Mouse (Mus musculus): Measurements from ENCODE around the gene Cnbd2. TPM values are rescaled to one million over a fixed set of nuclear protein-coding genes. Genes with fewer than 3 reads are reported as not detected.

The Cnbd2 gene
- total and polyA plus RNA-seq, 2 experiments from 2014 or later: 3.3 to 10.0 TPM

DNA sequence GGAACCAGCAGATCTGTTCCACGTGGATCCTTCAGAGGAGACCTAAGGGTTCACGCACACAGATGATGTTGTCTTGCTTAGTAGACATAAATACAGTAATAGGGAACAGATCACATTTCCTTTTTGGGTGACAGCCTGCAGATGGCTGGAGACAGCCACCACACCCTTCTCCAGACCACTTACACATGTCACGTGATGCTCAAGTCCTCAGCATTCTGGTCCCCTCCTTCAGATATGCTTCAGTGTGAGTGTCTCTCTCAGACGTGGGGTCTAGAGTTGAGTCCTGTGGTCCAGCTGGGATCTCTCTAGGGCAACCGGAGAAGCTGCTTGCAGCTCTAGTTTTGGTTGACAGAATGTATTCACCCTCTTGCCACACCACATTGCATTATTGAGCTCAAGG is 106.4 kb downstream of the Cnbd2 start:
- Histone ChIP-seq H3K9ac (replicated peaks; ENCODE audit: low read length, poor library complexity, severe bottlenecking) (no peak overlapping the region), H3K9me3 (ENCODE audit: low read length) (no peaks in the 10 kb centered on the region), H3K4me2 (ENCODE audit: low read depth, low read length, poor library complexity, severe bottlenecking) (no peak overlapping the region), H3K27me3 (ENCODE audit: insufficient read depth, low read length) (no peaks in the 10 kb centered on the region), H3K4me3 (ENCODE audit: low read depth, low read length) (no peak overlapping the region), H3K36me3 (ENCODE audit: insufficient read depth, low read length) (no peaks in the 10 kb centered on the region), H3K27ac (ENCODE audit: low read depth, low read length) (no peak overlapping the region), H3K4me1 (ENCODE audit: insufficient read depth, low read length) (no peaks in the 10 kb centered on the region; the same call in 1 of the 2 replicates)
- no peak for ATAC-seq (ENCODE audit: low FRiP score)
- TF ChIP-seq CTCF (IDR thresholded peaks at IDR 0.05): no peak
- WGBS: 83% methylated on average over 5 of the region's 5 CpGs
- no peak for DNase-seq (ENCODE audit: low spot score)

DNA sequence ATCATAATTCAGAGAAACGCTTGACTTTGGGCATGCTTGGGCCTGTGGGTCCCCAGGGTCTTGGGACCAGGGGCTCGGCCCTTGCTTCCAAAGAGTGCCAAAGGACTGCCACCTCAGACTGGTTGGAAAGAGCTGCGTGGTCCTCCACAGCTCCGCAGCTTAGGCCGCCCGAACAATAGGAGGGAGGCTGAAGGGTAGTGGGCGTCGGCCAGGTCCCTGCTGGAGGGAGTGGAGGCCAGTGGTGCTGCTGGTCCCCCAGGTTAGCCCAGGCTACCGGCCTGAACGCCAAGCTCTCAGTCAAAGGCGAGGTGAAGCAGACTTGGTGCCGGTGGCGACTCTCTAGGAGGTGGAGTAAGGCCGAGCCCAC is 108.2 kb downstream of the Cnbd2 start:
- H3K27me3 ChIP-seq (ENCODE audit: insufficient read depth, low read length): no peaks in the 10 kb centered on the region
- peak overlapping the region; percentile 89 for H3K4me2 ChIP-seq (ENCODE audit: low read depth, low read length, poor library complexity, severe bottlenecking)
- 6% methylated on average over 14 of the region's 14 CpGs for WGBS
- H3K4me3 ChIP-seq (ENCODE audit: low read depth, low read length): peak overlapping the region; percentile 82
- peak overlapping the region; percentile 97 for H3K27ac ChIP-seq (ENCODE audit: low read depth, low read length)
- ATAC-seq (ENCODE audit: low FRiP score): 0 out of 2 replicates have a peak, but pooled peaks have one; percentile 8
- H3K4me1 ChIP-seq (ENCODE audit: insufficient read depth, low read length): peaks cover 8% of the 10 kb centered on the region; the same call in 1 of the 2 replicates
- H3K9ac ChIP-seq (replicated peaks; ENCODE audit: low read length, poor library complexity, severe bottlenecking): peak overlapping the region; percentile 94
- H3K36me3 ChIP-seq (ENCODE audit: insufficient read depth, low read length): no peaks in the 10 kb centered on the region
- no peak for TF ChIP-seq CTCF (IDR thresholded peaks at IDR 0.05)
- no peaks in the 10 kb centered on the region for H3K9me3 ChIP-seq (ENCODE audit: low read length)
- no peak for DNase-seq (ENCODE audit: low spot score)

DNA sequence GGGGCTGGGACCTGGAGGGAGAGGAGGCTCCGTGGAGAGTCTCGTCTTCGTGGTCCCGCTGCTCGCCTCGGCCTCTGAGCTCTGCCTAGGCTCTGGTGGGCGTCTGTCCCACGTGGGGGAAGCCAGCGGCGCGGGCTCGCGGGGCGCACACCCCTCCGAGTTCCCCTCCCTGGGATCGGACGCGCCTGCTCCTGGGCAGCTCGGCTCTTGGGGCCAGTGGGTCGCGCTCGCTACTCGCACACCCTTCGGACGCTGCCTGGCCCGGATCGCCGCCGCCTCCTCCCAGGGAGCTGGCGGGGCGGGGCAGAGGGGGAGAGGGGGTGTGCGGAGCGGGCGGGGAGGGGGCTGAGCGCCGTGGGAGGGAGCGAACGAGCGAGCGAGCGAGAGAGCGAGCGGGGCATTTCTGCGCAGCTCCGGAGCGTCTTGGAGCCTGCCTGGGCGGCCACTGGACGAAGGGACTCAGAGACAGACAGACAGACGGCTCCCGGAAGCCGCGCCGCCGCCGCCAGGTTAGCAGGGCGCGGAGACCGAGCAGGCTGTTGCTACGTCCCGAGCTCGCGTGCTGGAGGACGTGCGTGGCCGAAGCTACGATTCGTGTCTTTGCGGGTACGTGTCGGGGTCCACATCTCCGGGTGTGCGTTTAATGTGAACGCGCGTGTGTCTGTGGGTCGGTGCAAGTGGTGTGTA is 108.7 kb downstream of the Cnbd2 start, which contains the start of gene Epb41l1:
Epb41l1 (plus strand) TSS at position 216 of the 687 bp plus-strand sequence.
- H3K9ac ChIP-seq (replicated peaks; ENCODE audit: low read length, poor library complexity, severe bottlenecking): peak within 1 kb of the TSS; percentile 94
- ATAC-seq (ENCODE audit: low FRiP score) (peak; percentile 53), DNase-seq (ENCODE audit: low spot score) (peak; percentile 51)
- H3K4me1 ChIP-seq (ENCODE audit: insufficient read depth, low read length): peaks cover 8% of the 10 kb centered on the region; the same call in 1 of the 2 replicates
- H3K27ac ChIP-seq (ENCODE audit: low read depth, low read length): peak within 1 kb of the TSS; percentile 97
- no peaks in the 10 kb centered on the region for H3K9me3 ChIP-seq (ENCODE audit: low read length)
- H3K4me3 ChIP-seq (ENCODE audit: low read depth, low read length): peak within 1 kb of the TSS; percentile 82
- no peaks in the 10 kb centered on the region for H3K27me3 ChIP-seq (ENCODE audit: insufficient read depth, low read length)
- H3K36me3 ChIP-seq (ENCODE audit: insufficient read depth, low read length): no peaks in the 10 kb centered on the region
- 0% methylated on average over 67 of the region's 76 CpGs for WGBS
- peak within 1 kb of the TSS; percentile 89 for H3K4me2 ChIP-seq (ENCODE audit: low read depth, low read length, poor library complexity, severe bottlenecking)
- no peak for TF ChIP-seq CTCF (IDR thresholded peaks at IDR 0.05)

DNA sequence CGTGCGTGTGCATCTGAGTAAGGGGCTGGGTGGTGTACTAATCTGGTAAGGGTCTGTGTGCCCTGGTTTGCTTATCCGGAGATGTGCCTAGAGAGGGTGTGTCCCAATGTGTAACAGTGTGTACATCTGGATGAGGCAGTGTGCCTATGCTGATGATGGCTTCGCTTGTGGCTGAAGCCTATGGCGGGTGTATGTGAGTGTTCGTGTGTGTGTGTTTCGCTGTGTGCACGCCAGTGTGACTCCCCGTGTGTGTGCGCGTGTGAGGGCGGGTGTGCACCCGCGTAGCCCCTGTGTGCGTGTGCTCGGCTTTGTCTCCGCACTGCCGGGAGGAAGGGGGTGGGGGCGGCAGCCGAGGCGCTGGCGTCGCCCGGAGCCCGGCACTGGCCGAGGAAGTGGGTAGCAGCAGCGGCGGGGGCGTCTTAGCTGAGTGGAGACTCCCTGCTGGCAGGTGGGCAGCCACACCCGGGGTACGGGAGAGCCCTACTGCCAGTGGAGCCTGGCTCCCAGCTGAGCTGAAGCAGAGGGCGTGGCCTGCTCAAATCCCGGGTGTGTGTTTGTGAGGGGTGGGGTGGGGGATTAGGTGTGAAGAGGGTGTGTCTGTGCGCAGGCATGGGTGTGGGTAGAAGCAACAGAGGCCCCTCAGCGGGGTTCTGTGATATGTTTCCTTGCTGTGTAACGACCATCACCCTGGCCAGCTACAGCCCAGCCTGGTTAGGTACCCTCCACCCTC is 109.4 kb downstream of the Cnbd2 start:
- peak; percentile 1; the same call in 1 of the 2 replicates for TF ChIP-seq CTCF (IDR thresholded peaks at IDR 0.05)
- peaks cover 8% of the 10 kb centered on the region; the same call in 1 of the 2 replicates for H3K4me1 ChIP-seq (ENCODE audit: insufficient read depth, low read length)
- H3K9ac ChIP-seq (replicated peaks; ENCODE audit: low read length, poor library complexity, severe bottlenecking): peak overlapping the region; percentile 94
- peak overlapping the region; percentile 82 for H3K4me3 ChIP-seq (ENCODE audit: low read depth, low read length)
- no peaks in the 10 kb centered on the region for H3K27me3 ChIP-seq (ENCODE audit: insufficient read depth, low read length)
- no peaks in the 10 kb centered on the region for H3K36me3 ChIP-seq (ENCODE audit: insufficient read depth, low read length)
- ATAC-seq (ENCODE audit: low FRiP score) (peak; percentile 77), DNase-seq (ENCODE audit: low spot score) (peak; percentile 53)
- WGBS: under 1% methylated on average over 33 of the region's 36 CpGs
- H3K9me3 ChIP-seq (ENCODE audit: low read length): no peaks in the 10 kb centered on the region
- peak overlapping the region; percentile 97 for H3K27ac ChIP-seq (ENCODE audit: low read depth, low read length)
- peak overlapping the region; percentile 89 for H3K4me2 ChIP-seq (ENCODE audit: low read depth, low read length, poor library complexity, severe bottlenecking)

DNA sequence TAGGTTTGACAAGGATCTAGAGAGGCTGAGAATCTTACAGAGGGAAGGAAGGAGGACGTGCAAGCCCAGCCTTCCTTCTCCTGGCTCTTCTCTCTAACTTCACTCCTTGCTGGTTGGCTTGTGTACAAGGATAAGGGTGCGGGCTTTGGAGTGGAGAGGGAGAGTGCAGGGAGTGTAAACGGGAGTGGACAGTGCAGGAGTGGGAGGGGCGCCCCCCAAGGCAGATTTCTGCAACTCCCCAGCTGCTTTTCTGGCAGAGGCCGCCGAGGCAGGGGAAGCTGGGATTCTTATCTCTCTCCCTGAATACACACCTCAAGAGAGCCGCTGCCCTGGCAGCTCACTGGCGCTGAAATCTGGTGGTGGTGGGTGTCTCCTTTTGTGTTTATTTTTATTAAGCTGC is 110.5 kb downstream of the Cnbd2 start:
- peak overlapping the region; percentile 89 for H3K4me2 ChIP-seq (ENCODE audit: low read depth, low read length, poor library complexity, severe bottlenecking)
- no peak for TF ChIP-seq CTCF (IDR thresholded peaks at IDR 0.05)
- H3K4me3 ChIP-seq (ENCODE audit: low read depth, low read length): peak overlapping the region; percentile 82
- no peaks in the 10 kb centered on the region for H3K9me3 ChIP-seq (ENCODE audit: low read length)
- H3K9ac ChIP-seq (replicated peaks; ENCODE audit: low read length, poor library complexity, severe bottlenecking): peak overlapping the region; percentile 94
- no peak for ATAC-seq (ENCODE audit: low FRiP score)
- H3K36me3 ChIP-seq (ENCODE audit: insufficient read depth, low read length): no peaks in the 10 kb centered on the region
- peaks cover 8% of the 10 kb centered on the region; the same call in 1 of the 2 replicates for H3K4me1 ChIP-seq (ENCODE audit: insufficient read depth, low read length)
- peak overlapping the region; percentile 97 for H3K27ac ChIP-seq (ENCODE audit: low read depth, low read length)
- no peak for DNase-seq (ENCODE audit: low spot score)
- 7% methylated on average over 8 of the region's 8 CpGs for WGBS
- no peaks in the 10 kb centered on the region for H3K27me3 ChIP-seq (ENCODE audit: insufficient read depth, low read length)

DNA sequence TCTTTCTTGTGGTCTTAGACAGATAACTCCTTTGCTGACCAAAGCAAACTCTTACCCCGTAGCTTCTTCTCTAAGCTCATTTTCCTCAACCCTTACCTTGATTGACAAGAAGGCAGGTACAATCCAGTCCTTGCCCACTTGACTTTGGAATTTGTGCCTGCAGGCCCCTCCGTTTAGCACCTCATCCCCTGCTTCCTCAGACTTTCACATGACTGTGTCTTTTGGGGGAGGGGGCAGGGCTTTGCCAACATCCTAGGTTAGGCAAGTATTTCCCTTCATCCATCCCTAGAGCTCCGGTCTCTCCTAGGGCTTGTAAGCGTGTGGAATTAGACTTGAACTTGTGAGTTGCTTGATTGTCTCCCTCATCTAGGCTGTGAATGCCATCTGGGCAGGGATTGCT is 111.6 kb downstream of the Cnbd2 start:
- no peaks in the 10 kb centered on the region for H3K36me3 ChIP-seq (ENCODE audit: insufficient read depth, low read length)
- no peak overlapping the region for H3K9ac ChIP-seq (replicated peaks; ENCODE audit: low read length, poor library complexity, severe bottlenecking)
- no peak for TF ChIP-seq CTCF (IDR thresholded peaks at IDR 0.05)
- peaks cover 8% of the 10 kb centered on the region; the same call in 1 of the 2 replicates for H3K4me1 ChIP-seq (ENCODE audit: insufficient read depth, low read length)
- ATAC-seq (ENCODE audit: low FRiP score): no peak
- peak overlapping the region; percentile 89; the same call in 1 of the 2 replicates for H3K4me2 ChIP-seq (ENCODE audit: low read depth, low read length, poor library complexity, severe bottlenecking)
- DNase-seq (ENCODE audit: low spot score): no peak
- H3K27ac ChIP-seq (ENCODE audit: low read depth, low read length): no peak overlapping the region
- no peaks in the 10 kb centered on the region for H3K9me3 ChIP-seq (ENCODE audit: low read length)
- no peaks in the 10 kb centered on the region for H3K27me3 ChIP-seq (ENCODE audit: insufficient read depth, low read length)
- no peak overlapping the region for H3K4me3 ChIP-seq (ENCODE audit: low read depth, low read length)
- 87% methylated on average over 4 of the region's 4 CpGs for WGBS

Small RNAs within 50 kb of the gene (microRNA-seq; reads per million reads assigned to microRNA genes)
- not detected for gene Gm22758 (ENCODE audit: borderline number of aligned reads)
- not detected for gene Gm22759 (ENCODE audit: borderline number of aligned reads)

Other genes starting within 250 kb of the Cnbd2 start
- 8.1 and 15.2 TPM in 2 replicates for gene Spag4, start 247.1 kb upstream of the Cnbd2 start, total RNA-seq (2014; rRNA removed)
- gene Spag4, start 247.1 kb upstream of the Cnbd2 start, polyA plus RNA-seq (2015; fragmentation: Nextera tagmentation; extraction: Ambion mirVana): 8.1 and 8.4 TPM in 2 replicates
- gene Cpne1, start 200.3 kb upstream of the Cnbd2 start, total RNA-seq (2014; rRNA removed): 30.0 and 34.1 TPM in 2 replicates
- 13.7 and 13.8 TPM in 2 replicates for gene Cpne1, start 200.3 kb upstream of the Cnbd2 start, polyA plus RNA-seq (2015; fragmentation: Nextera tagmentation; extraction: Ambion mirVana)
- gene Rbm12, start 200.3 kb upstream of the Cnbd2 start, total RNA-seq (2014; rRNA removed): 29.2 and 33.2 TPM in 2 replicates
- 17.2 and 19.8 TPM in 2 replicates for gene Rbm12, start 200.3 kb upstream of the Cnbd2 start, polyA plus RNA-seq (2015; fragmentation: Nextera tagmentation; extraction: Ambion mirVana)
- 54.1 and 56.8 TPM in 2 replicates for gene Gm28036, start 185.2 kb upstream of the Cnbd2 start, total RNA-seq (2014; rRNA removed)
- 10.1 and 10.8 TPM in 2 replicates for gene Gm28036, start 185.2 kb upstream of the Cnbd2 start, polyA plus RNA-seq (2015; fragmentation: Nextera tagmentation; extraction: Ambion mirVana)
- gene Romo1, start 168.3 kb upstream of the Cnbd2 start, total RNA-seq (2014; rRNA removed): 89.4 and 107 TPM in 2 replicates
- 521 and 552 TPM in 2 replicates for gene Romo1, start 168.3 kb upstream of the Cnbd2 start, polyA plus RNA-seq (2015; fragmentation: Nextera tagmentation; extraction: Ambion mirVana)
- gene Nfs1, start 168.1 kb upstream of the Cnbd2 start, total RNA-seq (2014; rRNA removed): 34.5 and 40.3 TPM in 2 replicates
- 34.9 and 38.5 TPM in 2 replicates for gene Nfs1, start 168.1 kb upstream of the Cnbd2 start, polyA plus RNA-seq (2015; fragmentation: Nextera tagmentation; extraction: Ambion mirVana)
- gene Rbm39, start 132.1 kb upstream of the Cnbd2 start, total RNA-seq (2014; rRNA removed): 234 and 372 TPM in 2 replicates
- gene Rbm39, start 132.1 kb upstream of the Cnbd2 start, polyA plus RNA-seq (2015; fragmentation: Nextera tagmentation; extraction: Ambion mirVana): 387 and 466 TPM in 2 replicates
- gene Phf20, start 115.8 kb upstream of the Cnbd2 start, total RNA-seq (2014; rRNA removed): 27.6 and 37.4 TPM in 2 replicates
- 108 and 116 TPM in 2 replicates for gene Phf20, start 115.8 kb upstream of the Cnbd2 start, polyA plus RNA-seq (2015; fragmentation: Nextera tagmentation; extraction: Ambion mirVana)
- 268 and 307 TPM in 2 replicates for gene Scand1, start 405 bp downstream of the Cnbd2 start, total RNA-seq (2014; rRNA removed)
- gene Scand1, start 405 bp downstream of the Cnbd2 start, polyA plus RNA-seq (2015; fragmentation: Nextera tagmentation; extraction: Ambion mirVana): 132 and 145 TPM in 2 replicates
- 261 and 263 TPM in 2 replicates for gene Epb41l1, start 108.6 kb downstream of the Cnbd2 start, total RNA-seq (2014; rRNA removed)
- gene Epb41l1, start 108.6 kb downstream of the Cnbd2 start, polyA plus RNA-seq (2015; fragmentation: Nextera tagmentation; extraction: Ambion mirVana): 12.7 and 12.9 TPM in 2 replicates
- 49.1 and 53.5 TPM in 2 replicates for gene Aar2, start 235.3 kb downstream of the Cnbd2 start, total RNA-seq (2014; rRNA removed)
- gene Aar2, start 235.3 kb downstream of the Cnbd2 start, polyA plus RNA-seq (2015; fragmentation: Nextera tagmentation; extraction: Ambion mirVana): 42.0 and 44.5 TPM in 2 replicates